Mouse (Mus musculus): Measurements from ENCODE around the gene Igsf9b. TPM values are rescaled to one million over a fixed set of nuclear protein-coding genes. Genes with fewer than 3 reads are reported as not detected.

The Igsf9b gene
- polyA plus RNA-seq, 1 experiment from 2014 or later = 4.2 TPM

- H3K4me3 ChIP-seq = peak overlapping the region; percentile 72
- no peak overlapping the region for H3K27ac ChIP-seq
These were observed 533 bp downstream of the Igsf9b start for GRCm38 (mm10) chr9:27299286-27300187.

GRCm38 (mm10) chr9:27300188-27300691, 1.2 kb downstream of the Igsf9b start:
- Histone ChIP-seq H3K9ac (peak overlapping the region; percentile 50), H3K4me2 (replicated peaks) (peak overlapping the region; percentile 90), H3K9me3 (no peaks in the 10 kb centered on the region), H3K36me3 (no peaks in the 10 kb centered on the region), H3K4me3 (peak overlapping the region; percentile 72), H3K4me1 (peaks cover 50% of the 10 kb centered on the region), H3K27ac (no peak overlapping the region), H3K27me3 (peaks cover 32% of the 10 kb centered on the region)
- ATAC-seq (ENCODE audit: insufficient number of reproducible peaks, insufficient read depth, low FRiP score, low TSS enrichment) = no peak
- WGBS = under 1% methylated on average over 32 of the region's 32 CpGs

More at GRCm38 (mm10) chr9:27299286-27300187, 533 bp downstream of the Igsf9b start:
- under 1% methylated on average over 68 of the region's 68 CpGs for WGBS
- Histone ChIP-seq H3K9me3 (no peaks in the 10 kb centered on the region), H3K9ac (peak overlapping the region; percentile 50), H3K27me3 (peaks cover 32% of the 10 kb centered on the region), H3K4me1 (peaks cover 48% of the 10 kb centered on the region), H3K36me3 (no peaks in the 10 kb centered on the region), H3K4me2 (replicated peaks) (peak overlapping the region; percentile 90)
- peak; percentile 6; the same call in 1 of the 2 replicates for ATAC-seq (ENCODE audit: insufficient number of reproducible peaks, insufficient read depth, low FRiP score, low TSS enrichment)

- WGBS = 5% methylated on average over 4 of the region's 4 CpGs
- Histone ChIP-seq H3K9ac (no peak overlapping the region), H3K4me2 (replicated peaks) (peak overlapping the region; percentile 90), H3K4me3 (peak overlapping the region; percentile 72), H3K27me3 (peaks cover 32% of the 10 kb centered on the region), H3K27ac (no peak overlapping the region), H3K4me1 (peaks cover 50% of the 10 kb centered on the region), H3K36me3 (no peaks in the 10 kb centered on the region), H3K9me3 (no peaks in the 10 kb centered on the region)
- ATAC-seq (ENCODE audit: insufficient number of reproducible peaks, insufficient read depth, low FRiP score, low TSS enrichment) = no peak
These were observed 1.7 kb downstream of the Igsf9b start for GRCm38 (mm10) chr9:27300698-27301097.

GRCm38 (mm10) chr9:27301486-27301885, 2.5 kb downstream of the Igsf9b start:
- Histone ChIP-seq H3K4me2 (replicated peaks) (0 out of 2 replicates have a peak overlapping the region, but pooled peaks have one; percentile 0), H3K4me1 (peaks cover 50% of the 10 kb centered on the region), H3K9me3 (no peaks in the 10 kb centered on the region), H3K27ac (no peak overlapping the region), H3K9ac (no peak overlapping the region), H3K4me3 (no peak overlapping the region), H3K36me3 (no peaks in the 10 kb centered on the region), H3K27me3 (peaks cover 32% of the 10 kb centered on the region)
- no peak for ATAC-seq (ENCODE audit: insufficient number of reproducible peaks, insufficient read depth, low FRiP score, low TSS enrichment)
- 27% methylated on average over 5 of the region's 5 CpGs for WGBS

- H3K9ac ChIP-seq = no peak overlapping the region
- H3K9me3 ChIP-seq = no peaks in the 10 kb centered on the region
- 45% methylated on average over 5 of the region's 5 CpGs for WGBS
- ATAC-seq (ENCODE audit: insufficient number of reproducible peaks, insufficient read depth, low FRiP score, low TSS enrichment) = no peak
- no peak overlapping the region for H3K27ac ChIP-seq
- peaks cover 32% of the 10 kb centered on the region for H3K27me3 ChIP-seq
- H3K4me1 ChIP-seq = peaks cover 50% of the 10 kb centered on the region
- H3K4me2 ChIP-seq (replicated peaks) = no peak overlapping the region
- H3K4me3 ChIP-seq = no peak overlapping the region
- no peaks in the 10 kb centered on the region for H3K36me3 ChIP-seq
These were observed 3.3 kb downstream of the Igsf9b start for GRCm38 (mm10) chr9:27302291-27302690.

- Histone ChIP-seq H3K4me2 (replicated peaks) (no peak overlapping the region), H3K9me3 (no peaks in the 10 kb centered on the region), H3K4me3 (no peak overlapping the region), H3K27ac (no peak overlapping the region), H3K36me3 (no peaks in the 10 kb centered on the region), H3K27me3 (peaks cover 24% of the 10 kb centered on the region), H3K4me1 (peaks cover 45% of the 10 kb centered on the region), H3K9ac (no peak overlapping the region; the same call in 1 of the 2 replicates)
- no peak for ATAC-seq (ENCODE audit: insufficient number of reproducible peaks, insufficient read depth, low FRiP score, low TSS enrichment)
- 46% methylated on average over 17 of the region's 17 CpGs for WGBS
These were observed 4.8 kb downstream of the Igsf9b start for GRCm38 (mm10) chr9:27303571-27304484.

- WGBS = 72% methylated on average over 5 of the region's 5 CpGs
- Histone ChIP-seq H3K4me3 (no peak overlapping the region), H3K9me3 (no peaks in the 10 kb centered on the region), H3K27me3 (peaks cover 19% of the 10 kb centered on the region), H3K27ac (no peak overlapping the region), H3K4me1 (peaks cover 45% of the 10 kb centered on the region), H3K9ac (no peak overlapping the region), H3K4me2 (replicated peaks) (no peak overlapping the region), H3K36me3 (no peaks in the 10 kb centered on the region)
- ATAC-seq (ENCODE audit: insufficient number of reproducible peaks, insufficient read depth, low FRiP score, low TSS enrichment) = no peak
These were observed 5.6 kb downstream of the Igsf9b start for GRCm38 (mm10) chr9:27304485-27305102.

GRCm38 (mm10) chr9:27305502-27305901, 6.5 kb downstream of the Igsf9b start:
- H3K27ac ChIP-seq = no peak overlapping the region
- H3K4me1 ChIP-seq = peaks cover 37% of the 10 kb centered on the region
- no peaks in the 10 kb centered on the region for H3K36me3 ChIP-seq
- no peak for ATAC-seq (ENCODE audit: insufficient number of reproducible peaks, insufficient read depth, low FRiP score, low TSS enrichment)
- peaks cover 10% of the 10 kb centered on the region for H3K27me3 ChIP-seq
- no peak overlapping the region for H3K4me2 ChIP-seq (replicated peaks)
- H3K4me3 ChIP-seq = no peak overlapping the region
- whole genome bisulfite sequencing = 63% methylated on average over 3 of the region's 3 CpGs
- no peaks in the 10 kb centered on the region for H3K9me3 ChIP-seq
- no peak overlapping the region for H3K9ac ChIP-seq

GRCm38 (mm10) chr9:27306642-27307041, 7.6 kb downstream of the Igsf9b start:
- Histone ChIP-seq H3K9me3 (no peaks in the 10 kb centered on the region), H3K4me2 (replicated peaks) (no peak overlapping the region), H3K4me3 (no peak overlapping the region), H3K27me3 (peaks cover 3% of the 10 kb centered on the region; the same call in 1 of the 2 replicates), H3K9ac (no peak overlapping the region), H3K36me3 (no peaks in the 10 kb centered on the region), H3K27ac (no peak overlapping the region), H3K4me1 (peaks cover 27% of the 10 kb centered on the region)
- WGBS = 40% methylated on average over 4 of the region's 4 CpGs
- ATAC-seq (ENCODE audit: insufficient number of reproducible peaks, insufficient read depth, low FRiP score, low TSS enrichment) = no peak

- WGBS = 13% methylated on average over 3 of the region's 3 CpGs
- Histone ChIP-seq H3K27ac (no peak overlapping the region), H3K9me3 (no peaks in the 10 kb centered on the region), H3K4me3 (no peak overlapping the region), H3K4me1 (peaks cover 22% of the 10 kb centered on the region; the same call in 1 of the 2 replicates), H3K4me2 (replicated peaks) (no peak overlapping the region), H3K36me3 (no peaks in the 10 kb centered on the region), H3K27me3 (no peaks in the 10 kb centered on the region), H3K9ac (no peak overlapping the region)
- ATAC-seq (ENCODE audit: insufficient number of reproducible peaks, insufficient read depth, low FRiP score, low TSS enrichment) = no peak
These were observed 8.3 kb downstream of the Igsf9b start for GRCm38 (mm10) chr9:27307265-27307664.

- Histone ChIP-seq H3K9ac (no peak overlapping the region), H3K27ac (no peak overlapping the region), H3K9me3 (no peaks in the 10 kb centered on the region), H3K4me2 (replicated peaks) (no peak overlapping the region), H3K27me3 (no peaks in the 10 kb centered on the region), H3K4me3 (no peak overlapping the region), H3K36me3 (no peaks in the 10 kb centered on the region), H3K4me1 (peaks cover 17% of the 10 kb centered on the region; the same call in 1 of the 2 replicates)
- no peak; the same call in 1 of the 2 replicates for ATAC-seq (ENCODE audit: insufficient number of reproducible peaks, insufficient read depth, low FRiP score, low TSS enrichment)
- 38% methylated on average over 7 of the region's 7 CpGs for WGBS
These were observed 9.0 kb downstream of the Igsf9b start for GRCm38 (mm10) chr9:27308045-27308444.

Data from embryonic facial prominence, embryonic 12.5 days (tissue).